Mouse (Mus musculus) C2C12 (cell line): Measurements from ENCODE around the gene Ntrk3.

Source experiments
- CEBPB ChIP-seq: IDR thresholded peaks from one replicate; pipeline ENCODE4 v1.6.1; 2011; ENCODE audit warnings: low read depth, mild to moderate bottlenecking, control low read depth, moderate library complexity
- CTCF ChIP-seq: IDR thresholded peaks from one replicate; pipeline ENCODE4 v1.5.1; 2011; ENCODE audit not compliant: control insufficient read depth, insufficient read depth, insufficient read length
- MAX ChIP-seq: IDR thresholded peaks from one replicate; pipeline ENCODE4 v1.6.1; 2011; ENCODE audit warnings: mild to moderate bottlenecking, control low read depth
- MYOD1 ChIP-seq: IDR thresholded peaks from one replicate; pipeline ENCODE4 v1.6.1; 2011; ENCODE audit warnings: low read depth; ENCODE audit not compliant: control insufficient read depth, insufficient read length
- USF1 ChIP-seq: IDR thresholded peaks from one replicate; pipeline ENCODE4 v1.6.1; 2011; ENCODE audit warnings: low read depth, mild to moderate bottlenecking, control low read depth, moderate library complexity

GRCm38 (mm10) chr7:78439361-78440120 lies 298.3 kb downstream of the Ntrk3 start:
- TF ChIP-seq CEBPB (no peak), CTCF (no peak), USF1 (no peak), MAX (no peak), MYOD1 (no peak)
